Mouse (Mus musculus) ES-E14 (cell line): Measurements from ENCODE around the gene Slc44a4.
"Not testable (repeated sequence)": the region's sequence is repeated elsewhere in the genome, so short reads cannot be mapped to it uniquely, and the experiment has no call there.

Experiments used
- CHD2 ChIP-seq: IDR thresholded peaks from 2 replicates; pipeline ENCODE4 v1.6.1; 2014; ENCODE audit warnings: mild to moderate bottlenecking, low read depth, low read length, inconsistent platforms
- HCFC1 ChIP-seq: IDR thresholded peaks from 2 replicates; pipeline ENCODE4 v1.6.1; 2012; ENCODE audit warnings: low read length, inconsistent platforms, borderline replicate concordance; ENCODE audit not compliant: insufficient read depth
- MAFK ChIP-seq: IDR thresholded peaks from 2 replicates; pipeline ENCODE4 v1.6.1; 2014; ENCODE audit warnings: mild to moderate bottlenecking, low read depth, low read length, inconsistent platforms; ENCODE audit not compliant: insufficient read depth
- ZC3H11A ChIP-seq: IDR thresholded peaks from 2 replicates; pipeline ENCODE4 v1.6.1; 2012; ENCODE audit warnings: low read depth, mild to moderate bottlenecking, inconsistent platforms, low read length, borderline replicate concordance

- not testable (repeated sequence) for TF ChIP-seq MAFK, ZC3H11A, HCFC1, CHD2
These were observed 56.6 kb downstream of the Slc44a4 start for GRCm38 (mm10) chr17:34970850-34971249.
